Mouse (Mus musculus) hindbrain, embryonic 14.5 days (tissue): ENCODE measurements around the gene Nr1d1. TPM values are rescaled to one million over a fixed set of nuclear protein-coding genes. Genes with fewer than 3 reads are reported as not detected.

ENCODE experiments used
- ATAC-seq: fragments of 200-750 bp; cut with Nextera tagmentation; 2 replicates; pipeline ENCODE4 v1.8.0; 2017; ENCODE audit warnings: moderate number of reproducible peaks, mild to moderate bottlenecking, moderate TSS enrichment, moderate library complexity; ENCODE audit not compliant: low FRiP score
- DNase-seq: peaks from one replicate; pipeline ENCODE4 v3.0.0-alpha.2; 2015; ENCODE audit warnings: low spot score
- H3K27ac ChIP-seq: fragments of 300-500 bp; sonication (generic); 2 replicates; pipeline ENCODE4 v1.5.1; 2014; ENCODE audit warnings: mild to moderate bottlenecking, moderate library complexity
- H3K27me3 ChIP-seq: fragments of 300-500 bp; sonication (generic); 2 replicates; pipeline ENCODE4 v1.6.1; 2014; ENCODE audit warnings: mild to moderate bottlenecking, low read length, mixed read lengths; ENCODE audit not compliant: control insufficient read depth, insufficient read depth
- H3K36me3 ChIP-seq: fragments of 300-500 bp; sonication (generic); replicated peaks from 2 replicates; pipeline ENCODE4 v1.6.1; 2014; ENCODE audit not compliant: control insufficient read depth, insufficient read depth
- H3K4me1 ChIP-seq: fragments of 300-500 bp; sonication (generic); replicated peaks from 2 replicates; pipeline ENCODE4 v1.6.1; 2014; ENCODE audit warnings: antibody characterized with exemption, low read length, mixed read lengths; ENCODE audit not compliant: control insufficient read depth, insufficient read depth
- H3K4me2 ChIP-seq: fragments of 300-500 bp; sonication (generic); replicated peaks from 2 replicates; pipeline ENCODE4 v1.6.1; 2014; ENCODE audit warnings: mild to moderate bottlenecking, moderate library complexity
- H3K4me3 ChIP-seq: fragments of 300-500 bp; sonication (generic); replicated peaks from 2 replicates; pipeline ENCODE4 v1.5.1; 2014; ENCODE audit warnings: mild to moderate bottlenecking, low read length
- H3K9ac ChIP-seq: fragments of 300-500 bp; sonication (generic); 2 replicates; pipeline ENCODE4 v1.6.1; 2014
- H3K9me3 ChIP-seq: fragments of 300-500 bp; sonication (generic); 2 replicates; pipeline ENCODE4 v1.6.1; 2016; ENCODE audit warnings: low read length; ENCODE audit not compliant: control insufficient read depth
- WGBS: fragments of 180-500 bp; shearing (Covaris S2); extraction: QIAGEN DNeasy Blood & Tissue Kit; methylation state at CpG from one replicate; pipeline ENCODE4 v1.1.7; 2014; 5-methylcytosine and 5-hydroxymethylcytosine counted together
- polyA plus RNA-seq: library from polyadenylated mRNA; unstranded; fragments of >200 nt; fragmentation: Nextera tagmentation; extraction: Ambion mirVana; gene quantifications from 2 replicates; pipeline ENCODE4 v1.2.1, GENCODE M21; 2014

Gene Nr1d1
- polyA plus RNA-seq, 1 experiment from 2014 or later, result 4.1 TPM

DNA sequence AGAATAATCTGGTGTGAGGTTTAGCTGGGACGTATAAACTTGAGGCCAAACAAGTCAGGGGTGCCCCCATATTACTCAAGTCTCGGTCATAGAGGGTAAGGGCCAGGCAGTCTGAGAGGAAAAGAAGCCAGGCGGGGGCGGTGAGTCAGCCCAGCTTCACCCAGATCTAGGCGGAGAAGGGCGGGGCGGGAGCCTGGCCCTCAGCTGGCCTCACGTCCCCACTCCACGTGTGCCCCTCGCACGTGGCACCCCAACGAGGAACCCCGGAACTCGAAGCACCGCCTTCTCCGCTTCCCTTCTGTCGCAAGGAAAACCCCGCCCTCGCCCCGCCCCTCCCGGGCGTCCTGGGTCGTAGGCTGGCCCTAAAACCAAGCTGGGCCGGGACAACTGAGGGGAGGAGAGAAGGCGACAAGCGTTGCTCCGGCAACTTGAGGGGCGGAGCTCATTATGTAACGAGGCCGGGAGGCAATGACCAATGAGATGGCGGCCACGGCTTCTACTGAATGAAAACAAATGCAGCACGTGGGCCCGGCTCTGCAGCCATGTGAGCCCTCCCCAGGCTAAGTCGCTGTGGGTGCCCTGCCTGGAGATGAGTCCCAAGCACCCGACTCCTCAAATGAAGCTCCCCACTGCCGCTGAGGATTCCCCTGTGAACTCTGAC lies 1.4 kb downstream of the Nr1d1 start:
- ATAC-seq, result peak; percentile 46; the same call in 1 of the 2 replicates
- peak; percentile 81 for DNase-seq
- Histone ChIP-seq H3K27me3 (no peaks in the 10 kb centered on the region), H3K4me3 (peak overlapping the region; percentile 39), H3K4me1 (peaks cover 38% of the 10 kb centered on the region), H3K36me3 (peaks cover 26% of the 10 kb centered on the region), H3K4me2 (peak overlapping the region; percentile 88), H3K9me3 (no peaks in the 10 kb centered on the region), H3K9ac (peak overlapping the region; percentile 41), H3K27ac (no peak overlapping the region; the same call in 1 of the 2 replicates)
- WGBS, result under 1% methylated on average over 37 of the region's 37 CpGs

GRCm38 (mm10) chr11:98772667-98773171 lies 2.4 kb downstream of the Nr1d1 start:
- peak overlapping the region; percentile 88 for H3K4me2 ChIP-seq
- no peak for ATAC-seq
- peaks cover 34% of the 10 kb centered on the region for H3K36me3 ChIP-seq
- no peak overlapping the region for H3K9ac ChIP-seq
- H3K4me1 ChIP-seq, result peaks cover 48% of the 10 kb centered on the region
- DNase-seq, result no peak
- no peaks in the 10 kb centered on the region for H3K27me3 ChIP-seq
- no peaks in the 10 kb centered on the region for H3K9me3 ChIP-seq
- WGBS, result 78% methylated on average over 8 of the region's 8 CpGs
- H3K4me3 ChIP-seq, result no peak overlapping the region
- H3K27ac ChIP-seq, result no peak overlapping the region

GRCm38 (mm10) chr11:98771844-98772525 lies 3.1 kb downstream of the Nr1d1 start:
- ATAC-seq (no peak), DNase-seq (no peak)
- no peaks in the 10 kb centered on the region for H3K27me3 ChIP-seq
- no peaks in the 10 kb centered on the region for H3K9me3 ChIP-seq
- H3K27ac ChIP-seq, result no peak overlapping the region
- no peak overlapping the region for H3K9ac ChIP-seq
- H3K4me3 ChIP-seq, result no peak overlapping the region
- H3K4me2 ChIP-seq, result no peak overlapping the region
- 96% methylated on average over 11 of the region's 11 CpGs for WGBS
- peaks cover 34% of the 10 kb centered on the region for H3K36me3 ChIP-seq
- H3K4me1 ChIP-seq, result peaks cover 54% of the 10 kb centered on the region

GRCm38 (mm10) chr11:98771131-98771530 lies 4.0 kb downstream of the Nr1d1 start:
- ATAC-seq, result no peak
- peaks cover 40% of the 10 kb centered on the region for H3K36me3 ChIP-seq
- whole genome bisulfite sequencing, result 95% methylated on average over 18 of the region's 18 CpGs
- no peak overlapping the region for H3K4me2 ChIP-seq
- H3K9me3 ChIP-seq, result no peaks in the 10 kb centered on the region
- no peak overlapping the region for H3K4me3 ChIP-seq
- H3K27me3 ChIP-seq, result no peaks in the 10 kb centered on the region
- DNase-seq, result no peak
- H3K27ac ChIP-seq, result no peak overlapping the region
- no peak overlapping the region for H3K9ac ChIP-seq
- peaks cover 53% of the 10 kb centered on the region for H3K4me1 ChIP-seq

DNA sequence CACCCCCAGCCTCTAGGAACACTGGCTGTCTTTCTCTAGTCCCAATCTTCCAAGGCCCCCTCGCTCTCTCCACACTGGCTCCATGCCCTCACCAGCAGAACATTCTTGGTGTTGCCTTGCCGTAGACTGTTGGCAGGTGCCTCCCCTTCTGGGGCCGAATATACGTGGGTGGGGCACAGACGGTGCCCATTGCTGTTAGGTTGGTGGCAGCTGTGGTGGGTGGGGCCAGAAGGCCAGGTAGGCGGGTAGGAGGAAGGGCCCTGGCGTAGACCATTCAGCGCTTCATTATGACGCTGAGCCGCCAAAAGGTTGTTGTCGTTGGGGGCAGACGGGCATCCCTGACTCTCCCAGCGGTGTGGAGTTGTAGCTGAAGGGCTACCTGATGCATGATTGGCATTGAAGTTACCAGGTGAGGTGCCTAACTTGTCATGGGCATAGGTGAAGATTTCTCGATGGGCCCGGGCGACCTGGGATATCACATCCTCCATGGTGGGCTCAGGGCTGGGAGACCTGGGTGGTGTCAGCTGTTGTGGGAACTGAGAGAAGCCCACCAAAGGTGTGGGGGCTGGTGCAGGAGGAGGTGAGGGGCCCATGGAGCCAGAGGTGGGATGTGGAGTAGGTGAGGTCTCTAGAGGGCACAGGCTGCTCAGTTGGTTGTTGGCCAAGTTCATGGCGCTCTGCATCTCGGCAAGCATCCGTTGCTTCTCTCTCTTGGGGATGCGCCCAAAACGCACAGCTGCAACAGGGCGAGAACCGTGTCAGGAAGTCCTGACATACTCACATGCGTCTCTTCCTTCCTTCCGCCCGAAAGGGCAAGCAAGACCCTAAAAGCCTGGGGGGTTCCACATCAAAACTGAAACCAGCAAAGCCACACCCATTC lies 4.8 kb downstream of the Nr1d1 start:
- H3K4me1 ChIP-seq, result peaks cover 53% of the 10 kb centered on the region
- no peak for DNase-seq

GRCm38 (mm10) chr11:98769007-98769954 lies 5.9 kb downstream of the Nr1d1 start:
- Histone ChIP-seq H3K4me2 (no peak overlapping the region), H3K27ac (no peak overlapping the region), H3K9me3 (no peaks in the 10 kb centered on the region), H3K27me3 (no peaks in the 10 kb centered on the region), H3K4me1 (peaks cover 49% of the 10 kb centered on the region), H3K4me3 (no peak overlapping the region), H3K36me3 (peaks cover 58% of the 10 kb centered on the region), H3K9ac (no peak overlapping the region)
- ATAC-seq (no peak), DNase-seq (no peak)
- WGBS, result 89% methylated on average over 25 of the region's 25 CpGs

More for the DNA sequence above, 4.8 kb downstream of the Nr1d1 start:
- H3K27me3 ChIP-seq, result no peaks in the 10 kb centered on the region
- no peaks in the 10 kb centered on the region for H3K9me3 ChIP-seq
- WGBS, result 93% methylated on average over 26 of the region's 26 CpGs
- no peak overlapping the region for H3K9ac ChIP-seq
- H3K4me3 ChIP-seq, result no peak overlapping the region
- peaks cover 47% of the 10 kb centered on the region for H3K36me3 ChIP-seq
- no peak for ATAC-seq
- H3K4me2 ChIP-seq, result no peak overlapping the region
- H3K27ac ChIP-seq, result no peak overlapping the region

- H3K9me3 ChIP-seq, result no peaks in the 10 kb centered on the region
- DNase-seq (no peak), ATAC-seq (no peak)
- peaks cover 67% of the 10 kb centered on the region for H3K36me3 ChIP-seq
- H3K27ac ChIP-seq, result peak overlapping the region; percentile 77
- H3K4me3 ChIP-seq, result no peak overlapping the region
- H3K27me3 ChIP-seq, result no peaks in the 10 kb centered on the region
- peak overlapping the region; percentile 33 for H3K4me2 ChIP-seq
- H3K4me1 ChIP-seq, result peaks cover 42% of the 10 kb centered on the region
- 21% methylated on average over 35 of the region's 39 CpGs for WGBS
- H3K9ac ChIP-seq, result no peak overlapping the region
Measured at GRCm38 (mm10) chr11:98768127-98769006, 6.8 kb downstream of the Nr1d1 start.

GRCm38 (mm10) chr11:98767713-98768112 lies 7.4 kb downstream of the Nr1d1 start:
- no peaks in the 10 kb centered on the region for H3K9me3 ChIP-seq
- H3K36me3 ChIP-seq, result peaks cover 73% of the 10 kb centered on the region
- no peak overlapping the region for H3K4me3 ChIP-seq
- H3K4me1 ChIP-seq, result peaks cover 37% of the 10 kb centered on the region
- H3K9ac ChIP-seq, result no peak overlapping the region
- ATAC-seq (no peak), DNase-seq (no peak)
- no peaks in the 10 kb centered on the region for H3K27me3 ChIP-seq
- H3K27ac ChIP-seq, result peak overlapping the region; percentile 77
- 11% methylated on average over 4 of the region's 4 CpGs for WGBS
- H3K4me2 ChIP-seq, result peak overlapping the region; percentile 33
